Mouse (Mus musculus) spleen, adult 2 months (tissue): Measurements from ENCODE around the gene Tsen34. TPM values are rescaled to one million over a fixed set of nuclear protein-coding genes. Genes with fewer than 3 reads are reported as not detected.

ENCODE experiments used
- polyA plus RNA-seq: library from polyadenylated mRNA; depleted of rRNA; stranded (reverse); fragments of >200 nt; gene quantifications from 2 replicates; pipeline ENCODE4 v1.2.3, GENCODE M21; 2012; rRNA removed

Tsen34 gene
- polyA plus RNA-seq, 1 experiment = 29.2 TPM

Other genes with a start within 250 kb of the Tsen34 start
- gene Tarm1, start 190.2 kb upstream of the Tsen34 start, polyA plus RNA-seq = 0.48 and 0.54 TPM in 2 replicates
- gene Oscar, start 76.7 kb upstream of the Tsen34 start, polyA plus RNA-seq = 0.14 and 0.15 TPM in 2 replicates
- 117 and 124 TPM in 2 replicates for gene Ndufa3, start 75.5 kb upstream of the Tsen34 start, polyA plus RNA-seq
- gene Tfpt, start 62.9 kb upstream of the Tsen34 start, polyA plus RNA-seq = 6.8 TPM in 2 replicates
- gene Prpf31, start 62.9 kb upstream of the Tsen34 start, polyA plus RNA-seq = 24.1 and 27.8 TPM in 2 replicates
- gene Cnot3, start 47.6 kb upstream of the Tsen34 start, polyA plus RNA-seq = 94.1 and 111 TPM in 2 replicates
- gene Leng1, start 27.0 kb upstream of the Tsen34 start, polyA plus RNA-seq = 1.8 and 2.3 TPM in 2 replicates
- gene Tmc4, start 15.3 kb upstream of the Tsen34 start, polyA plus RNA-seq = 7.6 and 8.4 TPM in 2 replicates
- gene Mboat7, start 660 bp downstream of the Tsen34 start, polyA plus RNA-seq = 57.0 and 57.2 TPM in 2 replicates
- gene Rps9, start 11.1 kb downstream of the Tsen34 start, polyA plus RNA-seq = 1,349 and 2,225 TPM in 2 replicates
- 51.9 and 72.4 TPM in 2 replicates for gene Pirb, start 27.5 kb downstream of the Tsen34 start, polyA plus RNA-seq
- gene Gm15448, start 132.8 kb downstream of the Tsen34 start, polyA plus RNA-seq = 3.7 and 4.5 TPM in 2 replicates
- gene Pira2, start 152.2 kb downstream of the Tsen34 start, polyA plus RNA-seq = 5.0 and 13.3 TPM in 2 replicates
- gene Gm14548, start 205.3 kb downstream of the Tsen34 start, polyA plus RNA-seq = 7.0 and 18.4 TPM in 2 replicates
- 7.3 and 9.0 TPM in 2 replicates for gene Lilra6, start 222.6 kb downstream of the Tsen34 start, polyA plus RNA-seq